ENCODE assay signal across 11 mouse cellular contexts in genomic region chr10:84386625-84387242, GRCm38 (mm10). TPM values are rescaled to one million over a fixed set of nuclear protein-coding genes. Genes with fewer than 3 reads are reported as not detected.
A peak's percentile ranks its signal among the peaks of the same experiment; 100 is the strongest.
DNase-seq lines count a peak whose midpoint lies in the region; ATAC-seq lines count a peak whose summit lies in the region.
"Had no signal": no experiment of that assay in that cellular context is flagged by ENCODE, and none has a peak within 500 bp of the region (broad histone marks: within the 10 kb centered on the region; RNA-seq: fewer than 3 reads in every experiment).

No protein-coding gene starts in this region.

- no peak overlapping the region for H3K4me3 ChIP-seq in hindbrain, embryonic 10.5 days
- no peak overlapping the region for H3K4me3 ChIP-seq in hindbrain, embryonic 11.5 days (ENCODE audit: low read depth, low read length)
- H3K4me3 ChIP-seq in midbrain, embryonic 12.5 days: no peak overlapping the region
- no peak overlapping the region for H3K4me3 ChIP-seq in midbrain, embryonic 14.5 days (replicated peaks; ENCODE audit: low read depth, low read length)
- H3K4me3 ChIP-seq in forebrain, embryonic 10.5 days: no peak overlapping the region
- H3K4me3 ChIP-seq in heart, embryonic 16.5 days (ENCODE audit: low read length): no peak overlapping the region
- H3K4me3 ChIP-seq: embryonic facial prominence, embryonic 12.5 days had no signal

- no peaks in the 10 kb centered on the region for H3K9me3 ChIP-seq in hindbrain, embryonic 10.5 days
- H3K9me3 ChIP-seq in hindbrain, embryonic 11.5 days (ENCODE audit: control insufficient read depth, low read length): no peaks in the 10 kb centered on the region
- H3K9me3 ChIP-seq in midbrain, embryonic 12.5 days: no peaks in the 10 kb centered on the region
- H3K9me3 ChIP-seq in midbrain, embryonic 14.5 days (ENCODE audit: control insufficient read depth, low read length): no peaks in the 10 kb centered on the region
- H3K9me3 ChIP-seq in forebrain, embryonic 10.5 days: no peaks in the 10 kb centered on the region
- no peaks in the 10 kb centered on the region for H3K9me3 ChIP-seq in heart, embryonic 16.5 days (replicated peaks; ENCODE audit: control insufficient read depth, low read length)
- H3K9me3 ChIP-seq: embryonic facial prominence, embryonic 12.5 days had no signal

- no peaks in the 10 kb centered on the region for H3K27me3 ChIP-seq in hindbrain, embryonic 10.5 days (ENCODE audit: insufficient read depth, poor library complexity, severe bottlenecking)
- no peaks in the 10 kb centered on the region for H3K27me3 ChIP-seq in hindbrain, embryonic 11.5 days (ENCODE audit: control insufficient read depth, insufficient read depth, low read length)
- H3K27me3 ChIP-seq in midbrain, embryonic 12.5 days: no peaks in the 10 kb centered on the region
- no peaks in the 10 kb centered on the region for H3K27me3 ChIP-seq in midbrain, embryonic 14.5 days (ENCODE audit: control insufficient read depth, insufficient read depth, low read length)
- H3K27me3 ChIP-seq in forebrain, embryonic 10.5 days (ENCODE audit: poor library complexity, severe bottlenecking): no peaks in the 10 kb centered on the region
- H3K27me3 ChIP-seq in heart, embryonic 16.5 days (ENCODE audit: control insufficient read depth, insufficient read depth, low read length): no peaks in the 10 kb centered on the region
- H3K27me3 ChIP-seq: embryonic facial prominence, embryonic 12.5 days had no signal

- H3K27ac ChIP-seq in hindbrain, embryonic 10.5 days: peak overlapping the region; percentile 79
- H3K27ac ChIP-seq in hindbrain, embryonic 11.5 days (ENCODE audit: low read depth, low read length): no peak overlapping the region
- H3K27ac ChIP-seq in midbrain, embryonic 12.5 days (replicated peaks): 0 out of 2 replicates have a peak overlapping the region, but pooled peaks have one; percentile 22
- H3K27ac ChIP-seq in midbrain, embryonic 14.5 days (replicated peaks; ENCODE audit: low read depth, low read length): no peak overlapping the region
- peak overlapping the region; percentile 59 for H3K27ac ChIP-seq in forebrain, embryonic 10.5 days
- H3K27ac ChIP-seq in heart, embryonic 16.5 days (ENCODE audit: low read length): peak overlapping the region; percentile 96
- H3K27ac ChIP-seq: embryonic facial prominence, embryonic 12.5 days; liver, embryonic 14.5 days had no signal

- H3K4me2 ChIP-seq in hindbrain, embryonic 11.5 days (replicated peaks; ENCODE audit: low read depth, low read length): no peak overlapping the region
- H3K4me2 ChIP-seq in midbrain, embryonic 12.5 days (replicated peaks): no peak overlapping the region
- no peak overlapping the region for H3K4me2 ChIP-seq in midbrain, embryonic 14.5 days (ENCODE audit: low read length)
- peak overlapping the region; percentile 63 for H3K4me2 ChIP-seq in heart, embryonic 16.5 days (ENCODE audit: low read depth, low read length)
- H3K4me2 ChIP-seq: embryonic facial prominence, embryonic 12.5 days had no signal

- WGBS in hindbrain, embryonic 10.5 days: 65% methylated on average over 13 of the region's 13 CpGs
- 60% methylated on average over 13 of the region's 13 CpGs for WGBS in hindbrain, embryonic 11.5 days
- WGBS in midbrain, embryonic 12.5 days: 73% methylated on average over 13 of the region's 13 CpGs
- 63% methylated on average over 13 of the region's 13 CpGs for WGBS in midbrain, embryonic 14.5 days
- WGBS in forebrain, embryonic 10.5 days: 71% methylated on average over 13 of the region's 13 CpGs
- WGBS in heart, embryonic 16.5 days: 40% methylated on average over 13 of the region's 13 CpGs

- DNase-seq in hindbrain, embryonic 10.5 days (ENCODE audit: low spot score): no peak
- DNase-seq in hindbrain, embryonic 11.5 days (ENCODE audit: low spot score): no peak
- no peak for DNase-seq in midbrain, embryonic 14.5 days
- DNase-seq in forebrain, embryonic 10.5 days (ENCODE audit: extremely low spot score, low spot score): no peak
- no peak for DNase-seq in frontal cortex, adult 2 months (ENCODE audit: extremely low spot score in 1 of 2, low spot score in 1 of 2)
- DNase-seq: cerebellum, adult 9-10 months; spleen, adult 18-20 months had no signal

- peaks cover 99% of the 10 kb centered on the region for H3K4me1 ChIP-seq in hindbrain, embryonic 10.5 days (replicated peaks)
- peaks cover 25% of the 10 kb centered on the region for H3K4me1 ChIP-seq in hindbrain, embryonic 11.5 days (replicated peaks; ENCODE audit: control insufficient read depth, insufficient read depth, low read length)
- H3K4me1 ChIP-seq in midbrain, embryonic 12.5 days: peaks cover 70% of the 10 kb centered on the region
- H3K4me1 ChIP-seq in midbrain, embryonic 14.5 days (ENCODE audit: control insufficient read depth, insufficient read depth, low read length): peaks cover 42% of the 10 kb centered on the region
- peaks cover 96% of the 10 kb centered on the region for H3K4me1 ChIP-seq in forebrain, embryonic 10.5 days
- H3K4me1 ChIP-seq in heart, embryonic 16.5 days (ENCODE audit: control insufficient read depth, insufficient read depth, low read length): peaks cover 78% of the 10 kb centered on the region

- ATAC-seq in hindbrain, embryonic 11.5 days (ENCODE audit: low FRiP score): no peak
- ATAC-seq in midbrain, embryonic 12.5 days (ENCODE audit: low FRiP score, low read depth): no peak
- no peak for ATAC-seq in midbrain, embryonic 14.5 days (ENCODE audit: low FRiP score, low TSS enrichment)
- no peak for ATAC-seq in heart, embryonic 16.5 days (replicated peaks; ENCODE audit: extremely low read depth, insufficient read depth, low FRiP score)

- no peak overlapping the region for H3K9ac ChIP-seq in hindbrain, embryonic 11.5 days (ENCODE audit: low read depth, low read length)
- H3K9ac ChIP-seq in midbrain, embryonic 12.5 days (replicated peaks): no peak overlapping the region
- no peak overlapping the region for H3K9ac ChIP-seq in midbrain, embryonic 14.5 days (replicated peaks; ENCODE audit: low read length)
- peak overlapping the region; percentile 69 for H3K9ac ChIP-seq in heart, embryonic 16.5 days (ENCODE audit: low read length)
- H3K9ac ChIP-seq: embryonic facial prominence, embryonic 12.5 days; liver, embryonic 14.5 days had no signal

- H3K36me3 ChIP-seq in hindbrain, embryonic 10.5 days: peaks cover 47% of the 10 kb centered on the region
- no peaks in the 10 kb centered on the region for H3K36me3 ChIP-seq in hindbrain, embryonic 11.5 days (ENCODE audit: control insufficient read depth, insufficient read depth, low read length)
- no peaks in the 10 kb centered on the region for H3K36me3 ChIP-seq in midbrain, embryonic 12.5 days
- H3K36me3 ChIP-seq in midbrain, embryonic 14.5 days (ENCODE audit: control insufficient read depth, insufficient read depth, low read length): peaks cover 13% of the 10 kb centered on the region
- H3K36me3 ChIP-seq in forebrain, embryonic 10.5 days (replicated peaks): peaks cover 27% of the 10 kb centered on the region
- peaks cover 7% of the 10 kb centered on the region; the same call in 1 of the 2 replicates for H3K36me3 ChIP-seq in heart, embryonic 16.5 days (ENCODE audit: control insufficient read depth, insufficient read depth)
- H3K36me3 ChIP-seq: embryonic facial prominence, embryonic 12.5 days had no signal

RNA-seq across cellular contexts. Expression of gene Nuak1, which starts 53.7 kb away (rescaled TPM):
- 3.1 and 3.7 TPM in 2 replicates for polyA plus RNA-seq in hindbrain, embryonic 10.5 days (2016; fragmentation: Nextera tagmentation; extraction: Ambion mirVana)
- polyA plus RNA-seq in hindbrain, embryonic 11.5 days (2014; fragmentation: Nextera tagmentation; extraction: Ambion mirVana): 5.1 and 5.7 TPM in 2 replicates
- 3.7 and 4.5 TPM in 2 replicates for polyA plus RNA-seq in midbrain, embryonic 12.5 days (2016; fragmentation: Nextera tagmentation; extraction: Ambion mirVana)
- 5.4 and 9.2 TPM in 2 replicates for polyA plus RNA-seq in midbrain, embryonic 14.5 days (2014; fragmentation: Nextera tagmentation; extraction: Ambion mirVana)
- 2.1 and 2.4 TPM in 2 replicates for polyA plus RNA-seq in forebrain, embryonic 10.5 days (2016; fragmentation: Nextera tagmentation; extraction: Ambion mirVana)
- polyA plus RNA-seq in heart, embryonic 16.5 days (2015; fragmentation: Nextera tagmentation; extraction: Ambion mirVana): 3.0 and 3.2 TPM in 2 replicates
- 23.4 and 24.2 TPM in 2 replicates for polyA plus RNA-seq in frontal cortex, adult 2 months (2012; rRNA removed)

Comparison
In these comparisons a context has a peak if more than half of its experiments do, and no peak if none do; other contexts are left out.
1. H3K27ac ChIP-seq: peak in hindbrain, embryonic 10.5 days (single experiment), midbrain, embryonic 12.5 days (single experiment), forebrain, embryonic 10.5 days (single experiment) and heart, embryonic 16.5 days (single experiment); none in hindbrain, embryonic 11.5 days (single experiment) and midbrain, embryonic 14.5 days (single experiment).